Mouse (Mus musculus): ENCODE measurements around the gene Tenm1. TPM values are rescaled to one million over a fixed set of nuclear protein-coding genes. Genes with fewer than 3 reads are reported as not detected.

The Tenm1 gene
- total RNA-seq, 2 experiments from 2014 or later = not detected

GRCm38 (mm10) chrX:42973562-42973961 is 455.4 kb downstream of the Tenm1 start:
- ATAC-seq (replicated peaks; ENCODE audit: low FRiP score, low TSS enrichment, poor library complexity, severe bottlenecking) = no peak

- ATAC-seq (replicated peaks; ENCODE audit: low FRiP score, low TSS enrichment, poor library complexity, severe bottlenecking) = no peak
Measured at GRCm38 (mm10) chrX:42967611-42968010, 461.3 kb downstream of the Tenm1 start.

GRCm38 (mm10) chrX:42861731-42862130 is 567.2 kb downstream of the Tenm1 start:
- ATAC-seq (replicated peaks; ENCODE audit: low FRiP score, low TSS enrichment, poor library complexity, severe bottlenecking) = no peak

- ATAC-seq (replicated peaks; ENCODE audit: low FRiP score, low TSS enrichment, poor library complexity, severe bottlenecking) = no peak
Measured at GRCm38 (mm10) chrX:42781566-42781965, 647.4 kb downstream of the Tenm1 start.

- ATAC-seq (replicated peaks; ENCODE audit: low FRiP score, low TSS enrichment, poor library complexity, severe bottlenecking) = no peak
Measured at GRCm38 (mm10) chrX:42718078-42718785, 710.7 kb downstream of the Tenm1 start.

- ATAC-seq (replicated peaks; ENCODE audit: low FRiP score, low TSS enrichment, poor library complexity, severe bottlenecking) = no peak
Measured at GRCm38 (mm10) chrX:42700291-42700690, 728.6 kb downstream of the Tenm1 start.

GRCm38 (mm10) chrX:42647131-42647530 is 781.8 kb downstream of the Tenm1 start:
- no peak for ATAC-seq (replicated peaks; ENCODE audit: low FRiP score, low TSS enrichment, poor library complexity, severe bottlenecking)

GRCm38 (mm10) chrX:42580521-42580920 is 848.4 kb downstream of the Tenm1 start:
- no peak for ATAC-seq (replicated peaks; ENCODE audit: low FRiP score, low TSS enrichment, poor library complexity, severe bottlenecking)

- no peak for ATAC-seq (replicated peaks; ENCODE audit: low FRiP score, low TSS enrichment, poor library complexity, severe bottlenecking)
Measured at GRCm38 (mm10) chrX:42558683-42559082, 870.2 kb downstream of the Tenm1 start.

GRCm38 (mm10) chrX:42557284-42557683 is 871.6 kb downstream of the Tenm1 start:
- 0 out of 2 replicates have a peak, but pooled peaks have one; percentile 61 for ATAC-seq (replicated peaks; ENCODE audit: low FRiP score, low TSS enrichment, poor library complexity, severe bottlenecking)

- no peak for ATAC-seq (replicated peaks; ENCODE audit: low FRiP score, low TSS enrichment, poor library complexity, severe bottlenecking)
Measured at GRCm38 (mm10) chrX:42548513-42548912, 880.4 kb downstream of the Tenm1 start.

- no peak for ATAC-seq (replicated peaks; ENCODE audit: low FRiP score, low TSS enrichment, poor library complexity, severe bottlenecking)
Measured at GRCm38 (mm10) chrX:42545076-42545475, 883.9 kb downstream of the Tenm1 start.

GRCm38 (mm10) chrX:42540756-42541053 is 888.2 kb downstream of the Tenm1 start:
- ATAC-seq (replicated peaks; ENCODE audit: low FRiP score, low TSS enrichment, poor library complexity, severe bottlenecking) = peak; percentile 70; the same call in 1 of the 2 replicates

- ATAC-seq (replicated peaks; ENCODE audit: low FRiP score, low TSS enrichment, poor library complexity, severe bottlenecking) = no peak
Measured at GRCm38 (mm10) chrX:42540030-42540755, 888.7 kb downstream of the Tenm1 start.

GRCm38 (mm10) chrX:42530703-42531102 is 898.2 kb downstream of the Tenm1 start:
- no peak for ATAC-seq (replicated peaks; ENCODE audit: low FRiP score, low TSS enrichment, poor library complexity, severe bottlenecking)

- ATAC-seq (replicated peaks; ENCODE audit: low FRiP score, low TSS enrichment, poor library complexity, severe bottlenecking) = no peak
Measured at GRCm38 (mm10) chrX:42522868-42523267, 906.1 kb downstream of the Tenm1 start.

- no peak for ATAC-seq (replicated peaks; ENCODE audit: low FRiP score, low TSS enrichment, poor library complexity, severe bottlenecking)
Measured at GRCm38 (mm10) chrX:42512567-42512966, 916.4 kb downstream of the Tenm1 start.

GRCm38 (mm10) chrX:42511105-42511504 is 917.8 kb downstream of the Tenm1 start:
- ATAC-seq (replicated peaks; ENCODE audit: low FRiP score, low TSS enrichment, poor library complexity, severe bottlenecking) = no peak

- no peak for ATAC-seq (replicated peaks; ENCODE audit: low FRiP score, low TSS enrichment, poor library complexity, severe bottlenecking)
Measured at GRCm38 (mm10) chrX:42502291-42503043, 926.5 kb downstream of the Tenm1 start, which contains the start of gene Sh2d1a. TSS of gene Sh2d1a (plus strand) at chrX:42502453.

- no peak for ATAC-seq (replicated peaks; ENCODE audit: low FRiP score, low TSS enrichment, poor library complexity, severe bottlenecking)
Measured at GRCm38 (mm10) chrX:42500538-42500937, 928.4 kb downstream of the Tenm1 start.

Data from megakaryocyte-erythroid progenitor cell, adult 5-6 weeks (primary cell).